Mouse (Mus musculus): ENCODE measurements at regions not wholly inside any gene's neighbourhood (a gene's known extent, or its start where the extent isn't known, plus 50 kb on each side); places are given as distances from the start of the nearest gene placed in this dataset.

GRCm38 (mm10) chr2:134003146-134003545, 451.2 kb downstream of the Bmp2 start:
- Histone ChIP-seq H3K79me2 (replicated peaks; ENCODE audit: control insufficient read depth, insufficient read depth, low read length) (no peaks in the 10 kb centered on the region), H3K27me3 (ENCODE audit: control insufficient read depth, insufficient read depth, low read length) (no peaks in the 10 kb centered on the region), H3K27ac (no peak overlapping the region), H3K4me3 (no peak overlapping the region), H3K4me1 (ENCODE audit: control insufficient read depth, insufficient read depth, low read length) (no peaks in the 10 kb centered on the region), H3K36me3 (ENCODE audit: control insufficient read depth, insufficient read depth, low read length) (no peaks in the 10 kb centered on the region), H3K9ac (ENCODE audit: low read depth, low read length) (no peak overlapping the region)
- no peak for DNase-seq
- WGBS, result 55% methylated on average over 1 of the region's 1 CpGs
- TF ChIP-seq POLR2A (IDR thresholded peaks at IDR 0.05; ENCODE audit: insufficient read depth, low read depth, low read length), result no peak
- no peak for TF ChIP-seq CTCF (IDR thresholded peaks at IDR 0.05)
- no peak for TF ChIP-seq EP300 (IDR thresholded peaks at IDR 0.05; ENCODE audit: insufficient read depth, low read depth, low read length)
- intact Hi-C loops (cut with DNase I), result no loop called here

GRCm38 (mm10) chr2:133994742-133995141, 442.8 kb downstream of the Bmp2 start:
- H3K4me1 ChIP-seq (ENCODE audit: control insufficient read depth, insufficient read depth, low read length), result no peaks in the 10 kb centered on the region
- no peaks in the 10 kb centered on the region for H3K79me2 ChIP-seq (replicated peaks; ENCODE audit: control insufficient read depth, insufficient read depth, low read length)
- 60% methylated on average over 1 of the region's 1 CpGs for WGBS
- no peaks in the 10 kb centered on the region for H3K27me3 ChIP-seq (ENCODE audit: control insufficient read depth, insufficient read depth, low read length)
- no peak overlapping the region for H3K4me3 ChIP-seq
- no peaks in the 10 kb centered on the region for H3K36me3 ChIP-seq (ENCODE audit: control insufficient read depth, insufficient read depth, low read length)
- no peak for DNase-seq
- TF ChIP-seq EP300 (IDR thresholded peaks at IDR 0.05; ENCODE audit: insufficient read depth, low read depth, low read length) (no peak), POLR2A (IDR thresholded peaks at IDR 0.05; ENCODE audit: insufficient read depth, low read depth, low read length) (no peak)
- no peak overlapping the region for H3K27ac ChIP-seq
- H3K9ac ChIP-seq (ENCODE audit: low read depth, low read length), result no peak overlapping the region
- intact Hi-C loops (cut with DNase I), result no loop called here

- peak; percentile 27 to 32 for DNase-seq
- Histone ChIP-seq H3K9ac (ENCODE audit: low read depth, low read length) (no peak overlapping the region), H3K36me3 (ENCODE audit: control insufficient read depth, insufficient read depth, low read length) (no peaks in the 10 kb centered on the region), H3K79me2 (replicated peaks; ENCODE audit: control insufficient read depth, insufficient read depth, low read length) (no peaks in the 10 kb centered on the region), H3K4me1 (ENCODE audit: control insufficient read depth, insufficient read depth, low read length) (no peaks in the 10 kb centered on the region), H3K27me3 (ENCODE audit: control insufficient read depth, insufficient read depth, low read length) (no peaks in the 10 kb centered on the region), H3K4me3 (no peak overlapping the region), H3K27ac (no peak overlapping the region)
- WGBS, result 84% methylated on average over 9 of the region's 9 CpGs
- intact Hi-C loops (cut with DNase I), result no loop called here
- TF ChIP-seq POLR2A (IDR thresholded peaks at IDR 0.05; ENCODE audit: insufficient read depth, low read depth, low read length) (no peak), EP300 (IDR thresholded peaks at IDR 0.05; ENCODE audit: insufficient read depth, low read depth, low read length) (no peak), CTCF (IDR thresholded peaks at IDR 0.05) (no peak)
These were observed 442.4 kb downstream of the Bmp2 start for GRCm38 (mm10) chr2:133994337-133994736.

- no peaks in the 10 kb centered on the region for H3K79me2 ChIP-seq (replicated peaks; ENCODE audit: control insufficient read depth, insufficient read depth, low read length)
- no peak for DNase-seq
- H3K27ac ChIP-seq, result no peak overlapping the region
- no peaks in the 10 kb centered on the region for H3K4me1 ChIP-seq (ENCODE audit: control insufficient read depth, insufficient read depth, low read length)
- H3K9ac ChIP-seq (ENCODE audit: low read depth, low read length), result no peak overlapping the region
- 88% methylated on average over 1 of the region's 1 CpGs for WGBS
- TF ChIP-seq CTCF (IDR thresholded peaks at IDR 0.05) (no peak), EP300 (IDR thresholded peaks at IDR 0.05; ENCODE audit: insufficient read depth, low read depth, low read length) (no peak), POLR2A (IDR thresholded peaks at IDR 0.05; ENCODE audit: insufficient read depth, low read depth, low read length) (no peak)
- H3K36me3 ChIP-seq (ENCODE audit: control insufficient read depth, insufficient read depth, low read length), result no peaks in the 10 kb centered on the region
- intact Hi-C loops (cut with DNase I), result no loop called here
- no peaks in the 10 kb centered on the region for H3K27me3 ChIP-seq (ENCODE audit: control insufficient read depth, insufficient read depth, low read length)
- no peak overlapping the region for H3K4me3 ChIP-seq
These were observed 435.7 kb downstream of the Bmp2 start for GRCm38 (mm10) chr2:133987671-133988070.

Data from heart, adult 2 months (tissue).